Mouse (Mus musculus): ENCODE measurements around the gene Bmf.

Gene Bmf

GRCm38 (mm10) chr2:118520042-118520933 is 29.2 kb downstream of the Bmf start:
- DNase-seq (ENCODE audit: low spot score in 2 of 2), result peak in 1 of 2 experiments; percentile 49

GRCm38 (mm10) chr2:118512418-118513377 is 36.8 kb downstream of the Bmf start:
- DNase-seq (ENCODE audit: low spot score in 2 of 2), result no peak

GRCm38 (mm10) chr2:118511779-118512417 is 37.6 kb downstream of the Bmf start:
- DNase-seq (ENCODE audit: low spot score in 2 of 2), result no peak

- DNase-seq (ENCODE audit: low spot score in 2 of 2), result peak; percentile 86 to 89
Observed at GRCm38 (mm10) chr2:118510447-118511310, 38.8 kb downstream of the Bmf start.

- no peak for DNase-seq (ENCODE audit: low spot score in 2 of 2)
Observed at GRCm38 (mm10) chr2:118509688-118510446, 39.6 kb downstream of the Bmf start.

- DNase-seq (ENCODE audit: low spot score in 2 of 2), result no peak
Observed at GRCm38 (mm10) chr2:118507126-118507525, 42.4 kb downstream of the Bmf start.

GRCm38 (mm10) chr2:118500191-118500590 is 49.3 kb downstream of the Bmf start:
- no peak for DNase-seq (ENCODE audit: low spot score in 2 of 2)

- no peak for DNase-seq (ENCODE audit: low spot score in 2 of 2)
Observed at GRCm38 (mm10) chr2:118499135-118499961, 50.1 kb downstream of the Bmf start.

GRCm38 (mm10) chr2:118498476-118498875 is 51.0 kb downstream of the Bmf start:
- no peak for DNase-seq (ENCODE audit: low spot score in 2 of 2)

- no peak for DNase-seq (ENCODE audit: low spot score in 2 of 2)
Observed at GRCm38 (mm10) chr2:118497890-118498289, 51.6 kb downstream of the Bmf start.

- no peak for DNase-seq (ENCODE audit: low spot score in 2 of 2)
Observed at GRCm38 (mm10) chr2:118495024-118495423, 54.5 kb downstream of the Bmf start.

- DNase-seq (ENCODE audit: low spot score in 2 of 2), result no peak
Observed at GRCm38 (mm10) chr2:118491741-118492395, 57.6 kb downstream of the Bmf start.

GRCm38 (mm10) chr2:118491281-118491731 is 58.2 kb downstream of the Bmf start:
- peak in 1 of 2 experiments; percentile 33 for DNase-seq (ENCODE audit: low spot score in 2 of 2)

- no peak for DNase-seq (ENCODE audit: low spot score in 2 of 2)
Observed at GRCm38 (mm10) chr2:118490241-118491091, 59.0 kb downstream of the Bmf start.

- DNase-seq (ENCODE audit: low spot score in 2 of 2), result no peak
Observed at GRCm38 (mm10) chr2:118487806-118488205, 61.7 kb downstream of the Bmf start.

GRCm38 (mm10) chr2:118486933-118487332 is 62.6 kb downstream of the Bmf start:
- peak in 1 of 2 experiments; percentile 76 for DNase-seq (ENCODE audit: low spot score in 2 of 2)

- DNase-seq (ENCODE audit: low spot score in 2 of 2), result no peak
Observed at GRCm38 (mm10) chr2:118485415-118485814, 64.1 kb downstream of the Bmf start.
